Mouse (Mus musculus) midbrain, embryonic 10.5 days (tissue): Measurements from ENCODE around the gene Tns2. TPM values are rescaled to one million over a fixed set of nuclear protein-coding genes. Genes with fewer than 3 reads are reported as not detected.
"Not testable (repeated sequence)": the region's sequence is repeated elsewhere in the genome, so short reads cannot be mapped to it uniquely, and the experiment has no call there.

Source experiments
- DNase-seq: peaks from one replicate; pipeline ENCODE4 v3.0.0-alpha.2; 2017; ENCODE audit warnings: low spot score
- H3K27ac ChIP-seq: fragments of 300-500 bp; sonication (generic); replicated peaks from 2 replicates; pipeline ENCODE4 v1.5.1; 2016; ENCODE audit warnings: mild to moderate bottlenecking
- H3K27me3 ChIP-seq: fragments of 300-500 bp; sonication (generic); 2 replicates; pipeline ENCODE4 v1.6.1; 2016; ENCODE audit warnings: low read depth, mild to moderate bottlenecking; ENCODE audit not compliant: poor library complexity, severe bottlenecking
- H3K36me3 ChIP-seq: fragments of 300-500 bp; sonication (generic); 2 replicates; pipeline ENCODE4 v1.6.1; 2016; ENCODE audit warnings: mild to moderate bottlenecking, moderate library complexity
- H3K4me1 ChIP-seq: fragments of 300-500 bp; sonication (generic); 2 replicates; pipeline ENCODE4 v1.6.1; 2016
- H3K4me3 ChIP-seq: fragments of 300-500 bp; sonication (generic); 2 replicates; pipeline ENCODE4 v1.5.1; 2016; ENCODE audit warnings: mild to moderate bottlenecking, moderate library complexity
- H3K9me3 ChIP-seq: fragments of 300-500 bp; sonication (generic); replicated peaks from 2 replicates; pipeline ENCODE4 v1.6.1; 2016; ENCODE audit warnings: mild to moderate bottlenecking
- WGBS: fragments of 180-500 bp; shearing (Covaris S2); methylation state at CpG from one replicate; pipeline ENCODE4 v1.1.7; 2016; 5-methylcytosine and 5-hydroxymethylcytosine counted together
- polyA plus RNA-seq: library from polyadenylated mRNA; unstranded; fragments of >200 nt; fragmentation: Nextera tagmentation; extraction: Ambion mirVana; gene quantifications from 2 replicates; pipeline ENCODE4 v1.2.1, GENCODE M21; 2016

Tns2 gene
- polyA plus RNA-seq, 1 experiment from 2014 or later: 9.4 TPM

DNA sequence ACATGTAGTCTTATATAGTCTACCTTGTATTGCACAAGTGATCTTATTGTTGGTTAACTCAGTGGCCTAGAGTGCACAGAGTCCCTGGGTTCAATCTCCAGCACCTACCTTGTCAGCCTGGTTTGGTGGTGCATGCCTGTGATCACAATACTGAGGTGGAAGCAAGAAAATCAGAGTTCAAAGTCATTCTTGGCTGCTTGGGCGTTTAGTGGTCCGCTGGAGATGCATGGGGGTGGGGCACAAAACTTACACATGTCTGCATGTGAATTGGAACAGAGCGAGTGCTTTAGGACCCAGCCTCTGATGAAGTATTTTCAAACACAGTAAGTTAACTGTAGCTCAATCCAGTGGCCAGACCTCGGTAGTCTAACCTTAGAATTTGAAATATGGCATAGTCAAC, 21.0 kb upstream of the Tns2 start:
- Histone ChIP-seq H3K27ac (no peak overlapping the region), H3K36me3 (peaks cover 61% of the 10 kb centered on the region), H3K4me1 (peaks cover 21% of the 10 kb centered on the region), H3K9me3 (no peaks in the 10 kb centered on the region), H3K4me3 (no peak overlapping the region), H3K27me3 (no peaks in the 10 kb centered on the region)
- DNase-seq: no peak
- 87% methylated on average over 4 of the region's 4 CpGs for WGBS

DNA sequence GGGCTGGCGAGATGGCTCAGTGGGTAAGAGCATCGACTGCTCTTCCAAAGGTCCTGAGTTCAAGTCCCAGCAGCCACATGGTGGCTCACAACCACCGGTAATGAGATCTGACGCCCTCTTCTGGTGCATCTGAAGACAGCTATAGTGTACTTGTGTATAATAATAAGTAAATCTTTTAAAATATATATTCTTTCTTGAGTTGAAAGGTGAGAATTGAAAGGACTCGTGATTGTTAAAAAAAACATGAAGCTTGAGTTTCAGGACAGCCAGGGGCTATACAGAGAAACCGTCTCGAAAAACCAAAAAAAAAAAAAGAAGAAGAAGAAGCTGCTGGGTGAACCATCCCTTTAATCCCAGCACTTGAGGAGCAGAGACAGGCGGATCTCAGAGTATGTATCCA, 20.3 kb upstream of the Tns2 start:
- H3K36me3 ChIP-seq: peaks cover 68% of the 10 kb centered on the region
- not testable (repeated sequence) for H3K27ac ChIP-seq, H3K4me3 ChIP-seq, H3K9me3 ChIP-seq, DNase-seq, H3K27me3 ChIP-seq
- peaks cover 14% of the 10 kb centered on the region for H3K4me1 ChIP-seq
- 89% methylated on average over 8 of the region's 8 CpGs for WGBS

DNA sequence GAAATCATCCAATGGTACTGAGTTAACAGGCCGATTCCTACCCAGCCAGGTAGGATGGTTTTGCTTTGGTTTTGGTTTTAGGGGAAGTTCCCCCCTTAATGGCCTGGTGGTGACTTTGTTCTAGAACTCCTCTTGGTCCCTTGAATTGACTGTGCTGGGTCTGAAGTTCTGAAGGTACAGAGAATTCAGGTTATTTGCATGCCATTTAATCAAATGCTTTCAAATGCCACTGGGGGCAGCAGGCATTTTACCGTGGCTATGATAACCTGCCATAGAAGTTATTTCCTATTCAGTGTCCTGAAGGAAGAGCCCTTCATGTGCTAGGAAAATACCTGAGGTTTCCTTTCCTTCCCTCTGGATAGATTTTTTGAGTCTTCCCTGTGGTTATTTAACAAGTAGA, 19.8 kb upstream of the Tns2 start:
- DNase-seq: no peak
- no peak overlapping the region for H3K4me3 ChIP-seq
- peaks cover 9% of the 10 kb centered on the region for H3K4me1 ChIP-seq
- no peaks in the 10 kb centered on the region for H3K9me3 ChIP-seq
- no peak overlapping the region for H3K27ac ChIP-seq
- WGBS: 78% methylated on average over 2 of the region's 2 CpGs
- H3K27me3 ChIP-seq: no peaks in the 10 kb centered on the region
- peaks cover 73% of the 10 kb centered on the region for H3K36me3 ChIP-seq

DNA sequence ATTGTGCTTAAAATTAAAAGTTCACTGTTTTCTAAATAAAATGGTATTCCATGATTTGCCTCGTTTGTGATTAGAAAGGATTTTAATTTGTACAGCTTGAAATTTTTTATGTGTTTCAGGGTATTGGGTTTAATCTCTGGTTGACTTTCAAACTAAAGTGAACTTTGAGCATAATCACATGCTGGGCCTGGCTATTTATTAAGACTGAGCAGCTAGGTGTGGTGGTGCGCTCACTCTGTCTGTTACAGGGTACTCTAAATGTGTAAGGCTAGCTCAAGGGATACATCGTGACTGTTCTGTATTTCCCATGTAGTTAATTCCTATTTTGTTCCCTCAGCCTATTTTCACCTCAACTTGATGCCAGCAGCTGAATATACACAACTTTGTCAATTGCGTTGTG, 18.1 kb upstream of the Tns2 start:
- no peak overlapping the region for H3K27ac ChIP-seq
- no peak for DNase-seq
- H3K27me3 ChIP-seq: no peaks in the 10 kb centered on the region
- H3K9me3 ChIP-seq: no peaks in the 10 kb centered on the region
- peaks cover 85% of the 10 kb centered on the region for H3K36me3 ChIP-seq
- 91% methylated on average over 4 of the region's 4 CpGs for WGBS
- H3K4me3 ChIP-seq: no peak overlapping the region
- no peaks in the 10 kb centered on the region for H3K4me1 ChIP-seq

DNA sequence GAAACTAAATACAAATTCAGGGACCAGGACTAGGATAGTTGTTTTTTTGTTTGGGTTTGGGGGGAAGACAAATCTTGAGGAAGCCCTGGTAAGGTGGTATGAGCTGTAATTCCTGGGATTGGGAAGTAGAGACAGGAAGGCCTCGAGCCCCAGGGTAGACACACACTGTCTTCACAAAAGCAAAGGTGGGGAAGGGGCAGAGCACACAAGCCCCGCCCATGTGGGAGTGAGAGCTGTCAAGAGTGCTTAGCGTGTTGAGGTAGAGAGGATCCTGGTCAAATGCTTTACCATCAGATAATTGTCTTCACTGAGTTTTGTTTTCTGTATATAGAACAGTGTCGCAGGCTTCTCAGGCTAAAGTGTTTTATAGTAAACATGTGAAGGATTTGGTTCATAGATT, 17.2 kb upstream of the Tns2 start:
- WGBS: 87% methylated on average over 4 of the region's 4 CpGs

DNA sequence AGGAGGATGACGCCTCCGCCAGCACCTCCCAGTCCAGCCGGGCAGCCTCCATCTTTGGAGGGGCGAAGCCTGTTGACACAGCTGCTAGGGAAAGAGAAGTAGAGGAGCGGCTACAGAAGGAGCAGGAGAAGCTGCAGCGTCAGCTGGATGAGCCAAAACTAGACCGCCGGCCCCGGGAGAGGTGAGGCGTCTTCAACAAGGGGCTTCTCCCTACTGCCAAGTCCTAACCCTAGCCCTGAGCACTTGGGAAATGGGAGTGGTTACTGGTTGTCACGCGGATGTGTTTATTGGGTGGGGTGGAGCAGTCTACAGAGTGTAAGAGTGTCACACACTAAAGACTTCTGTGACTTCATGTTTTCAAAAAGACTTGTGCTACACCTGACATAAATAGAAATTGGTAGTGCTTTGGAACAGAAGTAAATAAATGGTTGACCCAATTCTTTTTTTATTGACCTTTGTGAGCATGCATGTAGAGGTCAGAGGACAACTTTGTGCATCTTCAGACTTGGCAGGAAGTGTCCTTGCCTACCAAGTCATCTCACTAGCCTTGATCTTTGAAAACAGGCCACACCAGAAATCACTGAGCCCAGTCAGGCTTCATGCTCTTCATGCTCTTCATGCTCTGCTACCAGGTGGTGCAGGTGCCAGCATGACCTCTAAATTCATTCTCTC, 10.2 kb upstream of the Tns2 start:
- Histone ChIP-seq H3K36me3 (peaks cover 100% of the 10 kb centered on the region), H3K4me1 (no peaks in the 10 kb centered on the region), H3K27me3 (no peaks in the 10 kb centered on the region), H3K9me3 (no peaks in the 10 kb centered on the region), H3K4me3 (no peak overlapping the region), H3K27ac (no peak overlapping the region)
- no peak for DNase-seq
- WGBS: 88% methylated on average over 12 of the region's 12 CpGs

More for the DNA sequence above, 17.2 kb upstream of the Tns2 start:
- DNase-seq: no peak
- Histone ChIP-seq H3K27ac (no peak overlapping the region), H3K4me3 (no peak overlapping the region), H3K36me3 (peaks cover 89% of the 10 kb centered on the region), H3K9me3 (no peaks in the 10 kb centered on the region), H3K4me1 (no peaks in the 10 kb centered on the region), H3K27me3 (no peaks in the 10 kb centered on the region)

DNA sequence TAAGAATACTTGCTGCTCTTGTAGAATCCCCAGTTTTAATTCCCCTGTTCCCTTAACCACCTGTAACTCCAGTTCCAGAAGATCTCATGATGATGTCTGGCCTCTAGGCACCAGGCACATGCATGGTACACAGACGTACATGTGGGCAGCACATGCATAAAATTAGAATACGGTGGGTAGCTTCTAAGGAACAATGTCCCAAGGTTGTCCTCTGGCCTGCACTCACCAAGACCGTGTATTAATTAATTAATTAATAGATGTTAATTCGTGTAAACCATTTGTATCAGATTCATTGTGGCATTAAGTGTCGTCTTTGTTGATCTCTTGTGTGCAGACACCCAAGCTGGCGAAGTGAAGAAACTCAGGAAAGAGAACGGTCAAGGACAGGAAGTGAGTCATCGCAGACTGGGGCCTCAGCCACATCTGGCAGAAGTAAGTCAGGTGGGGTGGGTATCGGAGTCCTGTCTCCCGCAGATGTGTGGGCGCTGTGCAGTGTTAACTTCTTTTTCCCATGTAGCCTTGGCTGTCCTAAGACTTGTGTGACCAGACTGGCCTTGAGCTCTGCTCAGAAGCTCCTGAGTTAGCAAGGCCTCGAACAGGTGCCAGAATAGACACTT, 9.0 kb upstream of the Tns2 start:
- no peak overlapping the region for H3K27ac ChIP-seq
- WGBS: 92% methylated on average over 12 of the region's 12 CpGs
- no peak for DNase-seq
- peaks cover 100% of the 10 kb centered on the region for H3K36me3 ChIP-seq
- no peak overlapping the region for H3K4me3 ChIP-seq
- H3K4me1 ChIP-seq: no peaks in the 10 kb centered on the region
- H3K27me3 ChIP-seq: no peaks in the 10 kb centered on the region
- no peaks in the 10 kb centered on the region for H3K9me3 ChIP-seq

DNA sequence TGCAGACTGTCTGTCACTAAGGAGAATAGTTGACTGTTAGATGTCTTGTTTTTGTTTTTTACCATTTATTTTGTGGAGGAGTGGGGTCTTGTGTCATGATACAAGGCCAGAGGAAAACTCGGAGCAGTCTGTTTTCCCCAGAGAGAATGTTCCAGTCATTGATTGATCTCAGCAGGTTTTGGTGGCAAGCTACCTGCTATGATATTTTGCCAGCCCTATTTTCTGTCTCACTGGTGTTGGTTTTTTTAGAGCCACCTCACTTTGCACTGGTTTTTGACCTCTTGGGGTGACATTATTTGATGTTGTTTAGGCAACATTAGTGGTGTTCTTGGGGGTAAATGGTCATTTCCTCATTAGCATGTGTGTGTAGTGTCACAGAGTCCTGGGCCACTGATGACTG, 8.5 kb upstream of the Tns2 start:
- Histone ChIP-seq H3K36me3 (peaks cover 100% of the 10 kb centered on the region), H3K4me1 (no peaks in the 10 kb centered on the region), H3K27me3 (no peaks in the 10 kb centered on the region), H3K4me3 (no peak overlapping the region), H3K27ac (no peak overlapping the region), H3K9me3 (no peaks in the 10 kb centered on the region)
- no peak for DNase-seq
- WGBS: 88% methylated on average over 1 of the region's 1 CpGs

DNA sequence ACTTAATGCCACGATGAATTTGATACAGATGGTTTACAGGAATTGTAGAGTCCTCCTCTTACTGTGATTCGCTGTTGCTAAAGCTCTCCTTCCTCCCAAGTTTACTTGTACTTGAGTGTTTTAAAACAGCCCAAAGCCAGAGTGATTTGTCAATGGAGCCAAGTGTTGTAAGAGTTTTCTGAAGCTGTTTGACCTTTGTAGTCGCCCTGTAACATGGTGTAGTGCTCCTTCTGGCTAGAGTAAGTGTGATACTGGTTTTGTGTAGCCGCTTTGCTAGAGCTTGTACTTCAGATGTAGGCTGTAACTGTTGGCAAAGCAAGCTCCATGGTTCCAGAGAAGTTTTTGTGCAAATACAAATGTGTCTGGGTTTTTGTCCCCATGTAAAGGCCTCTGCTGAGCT, 8.0 kb upstream of the Tns2 start:
- Histone ChIP-seq H3K9me3 (no peaks in the 10 kb centered on the region), H3K27me3 (0 out of 2 replicates have a peak, but pooled peaks cover 2% of the 10 kb centered on the region), H3K4me3 (no peak overlapping the region), H3K4me1 (0 out of 2 replicates have a peak, but pooled peaks cover 2% of the 10 kb centered on the region), H3K36me3 (peaks cover 99% of the 10 kb centered on the region), H3K27ac (no peak overlapping the region)
- DNase-seq: no peak
- WGBS: 93% methylated on average over 4 of the region's 4 CpGs

DNA sequence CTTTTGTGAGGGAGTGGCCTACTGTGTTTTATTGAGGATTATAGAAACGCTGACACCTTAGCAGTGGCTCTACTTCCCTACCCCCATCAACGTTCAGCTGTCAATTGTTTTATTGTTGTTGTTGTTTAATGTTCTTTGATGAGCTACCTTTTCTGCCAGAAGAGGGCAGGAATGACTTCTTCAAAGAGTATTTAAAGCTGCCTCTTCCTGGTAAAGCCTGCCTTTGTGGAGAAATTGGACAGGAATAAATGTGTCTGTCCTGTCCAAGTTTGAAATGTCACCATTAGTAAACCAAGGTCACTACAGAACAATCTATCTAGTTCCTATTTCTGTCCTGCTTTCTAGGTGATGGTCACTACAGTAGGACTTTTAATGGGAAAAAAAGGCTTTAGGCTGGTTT, 6.1 kb upstream of the Tns2 start:
- DNase-seq: no peak
- Histone ChIP-seq H3K4me3 (no peak overlapping the region), H3K4me1 (peaks cover 13% of the 10 kb centered on the region), H3K9me3 (no peaks in the 10 kb centered on the region), H3K27me3 (peaks cover 21% of the 10 kb centered on the region), H3K36me3 (peaks cover 93% of the 10 kb centered on the region), H3K27ac (no peak overlapping the region)
- WGBS: 88% methylated on average over 2 of the region's 2 CpGs

DNA sequence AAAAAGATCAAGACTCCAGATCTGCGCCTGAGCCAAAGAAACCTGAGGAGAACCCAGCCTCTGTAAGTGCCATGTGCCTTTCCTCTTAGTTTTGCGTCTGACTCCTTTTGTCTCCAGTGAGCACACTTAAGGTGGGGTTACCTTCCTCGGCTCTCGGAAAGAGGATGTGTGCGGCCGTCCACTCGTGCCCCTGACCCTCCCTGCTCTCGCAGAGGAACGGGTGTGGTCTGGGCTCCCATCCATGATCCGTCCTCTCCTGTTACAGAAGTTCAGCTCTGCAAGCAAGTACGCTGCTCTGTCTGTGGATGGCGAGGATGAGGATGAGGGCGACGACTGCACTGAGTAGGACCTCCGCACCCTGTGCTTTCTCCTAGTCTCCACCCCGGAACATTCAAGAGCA, 5.2 kb upstream of the Tns2 start:
- Histone ChIP-seq H3K9me3 (no peaks in the 10 kb centered on the region), H3K36me3 (peaks cover 85% of the 10 kb centered on the region), H3K27ac (no peak overlapping the region), H3K27me3 (peaks cover 29% of the 10 kb centered on the region), H3K4me3 (no peak overlapping the region), H3K4me1 (peaks cover 21% of the 10 kb centered on the region)
- DNase-seq: no peak
- 92% methylated on average over 16 of the region's 16 CpGs for WGBS

DNA sequence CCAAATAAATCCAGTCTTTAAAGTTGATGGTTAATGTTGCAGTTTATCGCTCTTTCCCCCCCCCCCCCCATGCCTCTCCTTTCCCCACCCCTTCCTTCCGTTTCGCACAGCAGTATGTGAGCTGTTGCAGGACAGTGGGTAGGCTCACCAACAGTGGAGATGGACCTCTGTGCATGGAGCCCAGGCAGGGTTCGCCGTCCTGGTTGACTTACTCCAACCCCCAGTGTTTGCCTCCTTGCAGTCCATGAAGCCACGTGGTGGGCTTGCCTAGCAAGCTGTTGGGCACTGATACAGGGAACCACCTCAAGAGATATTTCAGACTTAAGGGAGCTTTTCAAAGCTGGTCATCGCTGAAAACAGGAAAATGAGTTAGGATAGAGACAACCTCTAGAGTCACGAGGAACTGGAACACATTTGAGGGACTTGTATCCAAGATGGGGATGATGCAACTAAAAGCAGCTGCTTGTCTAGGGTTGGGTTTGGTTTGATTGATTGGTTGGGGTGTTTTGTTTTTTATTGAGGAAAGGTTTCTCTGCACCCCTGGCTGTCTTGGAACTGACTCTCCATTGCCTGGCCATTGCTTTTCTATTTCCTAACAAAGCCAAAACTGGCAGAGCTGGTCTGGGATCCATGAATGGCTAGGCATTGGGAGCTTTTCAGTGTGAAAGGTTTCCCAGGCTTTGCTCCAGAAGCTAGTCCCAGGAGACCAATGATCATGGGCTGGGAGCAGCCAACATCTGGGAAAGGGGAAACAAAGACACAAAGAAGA, 2.9 kb upstream of the Tns2 start:
- H3K4me1 ChIP-seq: peaks cover 44% of the 10 kb centered on the region
- H3K4me3 ChIP-seq: no peak overlapping the region
- no peak overlapping the region for H3K27ac ChIP-seq
- 84% methylated on average over 8 of the region's 8 CpGs for WGBS
- no peaks in the 10 kb centered on the region for H3K9me3 ChIP-seq
- peaks cover 48% of the 10 kb centered on the region for H3K27me3 ChIP-seq
- H3K36me3 ChIP-seq: peaks cover 61% of the 10 kb centered on the region
- DNase-seq: no peak

DNA sequence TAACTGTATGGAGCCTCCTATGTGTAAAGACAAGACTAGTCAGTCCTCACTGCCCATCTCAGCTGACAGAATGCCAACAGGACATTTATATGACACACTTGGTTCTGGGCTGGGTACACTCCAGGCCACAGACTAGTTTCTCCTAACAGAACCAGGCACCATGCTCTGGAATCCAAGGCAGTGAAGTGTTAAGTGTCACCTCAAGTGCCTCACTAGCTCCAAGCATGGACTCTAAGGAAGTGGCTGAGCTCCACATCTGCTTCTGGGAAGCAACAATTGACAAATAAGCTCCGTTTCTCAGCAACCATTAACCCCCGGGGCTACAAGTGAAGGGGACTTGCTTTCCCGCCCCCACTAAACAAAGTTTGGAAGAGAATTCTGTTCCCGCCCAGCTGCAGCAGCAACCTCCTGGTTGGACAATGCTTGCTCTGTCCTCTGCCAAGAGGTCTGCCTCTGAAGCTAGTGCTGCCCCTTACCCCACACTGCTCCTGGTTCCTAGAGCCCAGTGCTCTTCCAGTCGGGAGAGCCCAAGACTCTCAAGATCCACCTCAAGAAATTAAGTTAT, 2.1 kb upstream of the Tns2 start:
- H3K27ac ChIP-seq: no peak overlapping the region
- no peaks in the 10 kb centered on the region for H3K9me3 ChIP-seq
- H3K4me1 ChIP-seq: peaks cover 52% of the 10 kb centered on the region
- DNase-seq: no peak
- peaks cover 54% of the 10 kb centered on the region for H3K36me3 ChIP-seq
- H3K27me3 ChIP-seq: peaks cover 56% of the 10 kb centered on the region
- H3K4me3 ChIP-seq: no peak overlapping the region
- 33% methylated on average over 5 of the region's 5 CpGs for WGBS
